Comparison of ENCODE assay signal across 21 mouse cellular contexts in genomic region chr10:61621681-61622080, GRCm38 (mm10). TPM values are rescaled to one million over a fixed set of nuclear protein-coding genes. Genes with fewer than 3 reads are reported as not detected.
DNase-seq lines count a peak whose midpoint lies in the region; ATAC-seq and TF ChIP-seq lines count a peak whose summit lies in the region.
"Had no signal": no experiment of that assay in that cellular context is flagged by ENCODE, and none has a peak within 500 bp of the region (broad histone marks: within the 10 kb centered on the region; RNA-seq: fewer than 3 reads in every experiment).

No protein-coding gene starts in this region.

- no peak overlapping the region for H3K4me2 ChIP-seq in midbrain, embryonic 16.5 days (ENCODE audit: low read length)
- no peak overlapping the region for H3K4me2 ChIP-seq in midbrain, embryonic 11.5 days
- H3K4me2 ChIP-seq: limb, embryonic 13.5 days; liver, embryonic 15.5 days had no signal

- H3K9me3 ChIP-seq in midbrain, embryonic 16.5 days (replicated peaks; ENCODE audit: control insufficient read depth, low read length, poor library complexity, severe bottlenecking) = no peaks in the 10 kb centered on the region; the same call in 1 of the 2 replicates
- H3K9me3 ChIP-seq in midbrain, embryonic 11.5 days (ENCODE audit: control insufficient read depth, low read length) = no peaks in the 10 kb centered on the region
- H3K9me3 ChIP-seq: liver, embryonic 15.5 days had no signal

- H3K4me1 ChIP-seq in midbrain, embryonic 16.5 days (ENCODE audit: control insufficient read depth, insufficient read depth, low read length) = peaks cover 4% of the 10 kb centered on the region; the same call in 1 of the 2 replicates
- H3K4me1 ChIP-seq in midbrain, embryonic 11.5 days (ENCODE audit: control insufficient read depth, insufficient read depth, low read length) = peaks cover 4% of the 10 kb centered on the region; the same call in 1 of the 2 replicates
- H3K4me1 ChIP-seq in thymus, adult 2 months (replicated peaks; ENCODE audit: control insufficient read depth, insufficient read depth, low read length) = peaks cover 7% of the 10 kb centered on the region

- TF ChIP-seq CTCF in thymus, adult 2 months (IDR thresholded peaks at IDR 0.05; ENCODE audit: borderline replicate concordance, control insufficient read depth, extremely low read depth, insufficient read depth, low read length, poor library complexity) = no peak

- H3K36me3 ChIP-seq in midbrain, embryonic 16.5 days (ENCODE audit: control insufficient read depth, insufficient read depth, low read length) = no peaks in the 10 kb centered on the region
- H3K36me3 ChIP-seq in midbrain, embryonic 11.5 days (ENCODE audit: control insufficient read depth, insufficient read depth, low read length) = no peaks in the 10 kb centered on the region
- H3K36me3 ChIP-seq in splenic B cell, adult 2 months (ENCODE audit: control insufficient read depth, insufficient read depth, low read length, poor library complexity, severe bottlenecking) = no peaks in the 10 kb centered on the region
- H3K36me3 ChIP-seq in thymus, adult 2 months (ENCODE audit: control insufficient read depth, insufficient read depth, low read length) = no peaks in the 10 kb centered on the region
- H3K36me3 ChIP-seq: limb, embryonic 13.5 days; liver, embryonic 15.5 days had no signal

- no peak for TF ChIP-seq POLR2A in thymus, adult 2 months (IDR thresholded peaks at IDR 0.05; ENCODE audit: control insufficient read depth, extremely low read depth, insufficient read depth, low read length, poor library complexity)

- H3K27ac ChIP-seq in midbrain, embryonic 16.5 days (ENCODE audit: low read length) = no peak overlapping the region
- no peak overlapping the region for H3K27ac ChIP-seq in midbrain, embryonic 11.5 days (ENCODE audit: low read depth, low read length)
- H3K27ac ChIP-seq in thymus, adult 2 months (ENCODE audit: control insufficient read depth, insufficient read depth, low read length) = no peak overlapping the region
- H3K27ac ChIP-seq: heart, adult 2 months; kidney, postnatal 0 days; limb, embryonic 13.5 days; liver, embryonic 15.5 days had no signal

- no peak overlapping the region for H3K4me3 ChIP-seq in midbrain, embryonic 16.5 days (ENCODE audit: low read depth, low read length)
- H3K4me3 ChIP-seq in midbrain, embryonic 11.5 days (ENCODE audit: low read depth, low read length) = no peak overlapping the region
- no peak overlapping the region for H3K4me3 ChIP-seq in thymus, adult 2 months (ENCODE audit: control insufficient read depth, insufficient read depth, low read length)
- H3K4me3 ChIP-seq: heart, adult 2 months; limb, embryonic 13.5 days; liver, embryonic 15.5 days had no signal

- H3K9ac ChIP-seq in midbrain, embryonic 16.5 days (ENCODE audit: low read depth, low read length) = no peak overlapping the region
- H3K9ac ChIP-seq in midbrain, embryonic 11.5 days (ENCODE audit: low read length) = no peak overlapping the region
- H3K9ac ChIP-seq: limb, embryonic 13.5 days; liver, embryonic 15.5 days had no signal

- WGBS in midbrain, embryonic 16.5 days = 32% methylated on average over 9 of the region's 9 CpGs
- 64% methylated on average over 9 of the region's 9 CpGs for WGBS in midbrain, embryonic 11.5 days
- WGBS in thymus, adult 2 months = 43% methylated on average over 9 of the region's 9 CpGs

- H3K27me3 ChIP-seq in midbrain, embryonic 16.5 days (ENCODE audit: control insufficient read depth, insufficient read depth, low read depth, low read length) = peaks cover 6% of the 10 kb centered on the region
- H3K27me3 ChIP-seq in midbrain, embryonic 11.5 days (ENCODE audit: control insufficient read depth, insufficient read depth, low read length) = peaks cover 19% of the 10 kb centered on the region
- H3K27me3 ChIP-seq in splenic B cell, adult 2 months (ENCODE audit: control insufficient read depth, insufficient read depth, low read length, poor library complexity, severe bottlenecking) = no peaks in the 10 kb centered on the region
- no peaks in the 10 kb centered on the region; the same call in 1 of the 2 replicates for H3K27me3 ChIP-seq in thymus, adult 2 months (ENCODE audit: control insufficient read depth, insufficient read depth, low read length)
- H3K27me3 ChIP-seq: Patski had no signal

- DNase-seq in layer of hippocampus, adult 11-12 months (ENCODE audit: low spot score) = peak; percentile 12
- no peak for DNase-seq in layer of hippocampus, postnatal 25 days (ENCODE audit: extremely low spot score in 1 of 2, low spot score in 1 of 2)
- DNase-seq in midbrain, embryonic 11.5 days (ENCODE audit: low spot score, missing footprints) = no peak
- DNase-seq in brain, adult 2 months (ENCODE audit: low read depth, low spot score) = peak; percentile 16
- peak; percentile 28 for DNase-seq in splenic B cell, adult 2 months (ENCODE audit: low read depth, low spot score)
- DNase-seq in thymus, adult 2 months = no peak
- DNase-seq: adrenal gland, adult 8-10 months; cerebellum, postnatal 10 days; embryo, embryonic 11 days; gastrocnemius, postnatal 14 days; heart, adult 2 months; kidney, adult 11 months had no signal

- 0 out of 2 replicates have a peak, but pooled peaks have one; percentile 43 for ATAC-seq in midbrain, embryonic 16.5 days
- ATAC-seq in midbrain, embryonic 11.5 days (ENCODE audit: low FRiP score) = no peak
- ATAC-seq: Patski had no signal

RNA-seq across cellular contexts. Expression of gene Npffr1, which starts 26.4 kb away (rescaled TPM):
- total RNA-seq in layer of hippocampus, postnatal 25 days (2021) = 1 to 10 TPM; 4.0 to 4.8 TPM
- polyA plus RNA-seq in midbrain, embryonic 16.5 days (2015; fragmentation: Nextera tagmentation; extraction: Ambion mirVana) = 2.3 and 2.8 TPM in 2 replicates
- 0.06 TPM in 1 of 2 replicates, not detected in the other for polyA plus RNA-seq in midbrain, embryonic 11.5 days (2014; fragmentation: Nextera tagmentation; extraction: Ambion mirVana)
- polyA plus RNA-seq in thymus, adult 2 months (2012; rRNA removed) = 0.04 and 0.10 TPM in 2 replicates
- total RNA-seq: hematopoietic stem cell, adult 5-6 weeks; monocyte, adult 5-6 weeks had no signal
- polyA plus RNA-seq: liver, embryonic 15.5 days; lung, embryonic 16.5 days; neural tube, embryonic 11.5 days had no signal

RNA-seq across cellular contexts. Expression of gene Ppa1, which starts 26.7 kb away (rescaled TPM):
- 100 to 1,000 TPM in 1 of 2 experiments, 10 to 100 TPM in 1; 99.5 to 110 TPM for total RNA-seq in layer of hippocampus, postnatal 25 days (2021)
- 214 and 221 TPM in 2 replicates for polyA plus RNA-seq in midbrain, embryonic 16.5 days (2015; fragmentation: Nextera tagmentation; extraction: Ambion mirVana)
- 323 and 335 TPM in 2 replicates for polyA plus RNA-seq in midbrain, embryonic 11.5 days (2014; fragmentation: Nextera tagmentation; extraction: Ambion mirVana)
- 29.9 and 36.1 TPM in 2 replicates for polyA plus RNA-seq in thymus, adult 2 months (2012; rRNA removed)

RNA-seq across cellular contexts. Expression of gene Sar1a, which starts 58.4 kb away (rescaled TPM):
- total RNA-seq in layer of hippocampus, postnatal 25 days (2021) = 100 to 1,000 TPM; 114 to 121 TPM
- 197 and 202 TPM in 2 replicates for polyA plus RNA-seq in midbrain, embryonic 16.5 days (2015; fragmentation: Nextera tagmentation; extraction: Ambion mirVana)
- 245 and 255 TPM in 2 replicates for polyA plus RNA-seq in midbrain, embryonic 11.5 days (2014; fragmentation: Nextera tagmentation; extraction: Ambion mirVana)
- 71.8 and 74.7 TPM in 2 replicates for polyA plus RNA-seq in thymus, adult 2 months (2012; rRNA removed)

Comparison
In these comparisons a context has a peak if more than half of its experiments do, and no peak if none do; other contexts are left out.
1. DNase-seq: peak in layer of hippocampus, adult 11-12 months (single experiment), brain, adult 2 months (single experiment) and splenic B cell, adult 2 months (single experiment); none in layer of hippocampus, postnatal 25 days (0 of 2), midbrain, embryonic 11.5 days (single experiment) and thymus, adult 2 months (single experiment).